Mouse (Mus musculus): Measurements from ENCODE around the gene Rps19. TPM values are rescaled to one million over a fixed set of nuclear protein-coding genes. Genes with fewer than 3 reads are reported as not detected.
A peak's percentile ranks its signal among the peaks of the same experiment; 100 is the strongest.

The Rps19 gene
- polyA plus RNA-seq, 1 experiment from 2014 or later: 1,220 TPM

DNA sequence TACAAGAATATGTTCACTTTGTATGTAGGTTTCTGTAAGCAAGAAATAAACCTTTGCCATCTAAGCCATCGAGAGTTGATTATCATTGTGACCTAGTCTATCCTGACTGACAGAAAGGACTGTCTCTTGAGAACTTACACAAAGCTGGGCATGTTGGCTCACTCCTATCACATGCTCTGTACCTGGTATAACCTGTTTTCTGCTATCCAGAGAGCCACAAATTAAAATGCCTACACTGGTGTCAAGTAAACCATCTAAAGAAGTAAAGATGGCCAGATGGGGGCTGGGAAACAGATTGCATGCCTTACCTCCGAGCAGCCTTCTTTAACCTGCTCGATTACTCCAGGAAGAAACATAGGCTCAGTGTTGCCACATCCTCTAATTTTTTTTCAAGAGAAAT is 6.6 kb upstream of the Rps19 start:
- no peaks in the 10 kb centered on the region for H3K36me3 ChIP-seq
- ATAC-seq (ENCODE audit: extremely low read depth, insufficient number of reproducible peaks, low FRiP score, low TSS enrichment): no peak

DNA sequence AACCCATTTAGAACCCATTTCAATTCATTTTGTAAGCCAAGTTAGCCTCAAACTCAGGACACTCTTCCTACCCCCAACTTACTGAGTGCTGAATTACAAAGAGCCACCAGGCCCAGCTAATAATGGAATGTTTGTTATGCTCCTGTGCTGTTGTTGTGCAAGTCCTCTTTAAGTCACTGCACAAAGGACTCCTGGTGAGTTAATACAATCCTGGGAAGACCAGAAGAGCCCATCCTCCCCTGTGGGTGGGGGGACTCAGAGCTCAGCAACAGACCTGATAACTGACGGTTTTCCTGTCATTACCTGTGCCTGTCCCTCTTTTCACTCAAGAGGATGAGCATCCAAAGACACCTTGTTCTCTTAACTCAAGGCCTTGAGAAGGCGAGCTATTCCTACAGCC is 4.6 kb upstream of the Rps19 start:
- H3K9me3 ChIP-seq: no peaks in the 10 kb centered on the region
- no peaks in the 10 kb centered on the region for H3K4me1 ChIP-seq
- peaks cover 4% of the 10 kb centered on the region; the same call in 1 of the 2 replicates for H3K27me3 ChIP-seq (replicated peaks)
- no peak overlapping the region for H3K4me3 ChIP-seq
- 39% methylated on average over 2 of the region's 2 CpGs for WGBS
- H3K36me3 ChIP-seq: no peaks in the 10 kb centered on the region
- no peak overlapping the region for H3K27ac ChIP-seq (replicated peaks)
- no peak overlapping the region for H3K9ac ChIP-seq
- no peak for ATAC-seq (ENCODE audit: extremely low read depth, insufficient number of reproducible peaks, low FRiP score, low TSS enrichment)
- no peak overlapping the region for H3K4me2 ChIP-seq

More for the DNA sequence above, 6.6 kb upstream of the Rps19 start:
- Histone ChIP-seq H3K27me3 (replicated peaks) (peaks cover 7% of the 10 kb centered on the region), H3K27ac (replicated peaks) (no peak overlapping the region), H3K4me1 (no peaks in the 10 kb centered on the region), H3K4me3 (no peak overlapping the region), H3K9me3 (no peaks in the 10 kb centered on the region), H3K9ac (no peak overlapping the region), H3K4me2 (no peak overlapping the region)
- WGBS: 61% methylated on average over 3 of the region's 3 CpGs

DNA sequence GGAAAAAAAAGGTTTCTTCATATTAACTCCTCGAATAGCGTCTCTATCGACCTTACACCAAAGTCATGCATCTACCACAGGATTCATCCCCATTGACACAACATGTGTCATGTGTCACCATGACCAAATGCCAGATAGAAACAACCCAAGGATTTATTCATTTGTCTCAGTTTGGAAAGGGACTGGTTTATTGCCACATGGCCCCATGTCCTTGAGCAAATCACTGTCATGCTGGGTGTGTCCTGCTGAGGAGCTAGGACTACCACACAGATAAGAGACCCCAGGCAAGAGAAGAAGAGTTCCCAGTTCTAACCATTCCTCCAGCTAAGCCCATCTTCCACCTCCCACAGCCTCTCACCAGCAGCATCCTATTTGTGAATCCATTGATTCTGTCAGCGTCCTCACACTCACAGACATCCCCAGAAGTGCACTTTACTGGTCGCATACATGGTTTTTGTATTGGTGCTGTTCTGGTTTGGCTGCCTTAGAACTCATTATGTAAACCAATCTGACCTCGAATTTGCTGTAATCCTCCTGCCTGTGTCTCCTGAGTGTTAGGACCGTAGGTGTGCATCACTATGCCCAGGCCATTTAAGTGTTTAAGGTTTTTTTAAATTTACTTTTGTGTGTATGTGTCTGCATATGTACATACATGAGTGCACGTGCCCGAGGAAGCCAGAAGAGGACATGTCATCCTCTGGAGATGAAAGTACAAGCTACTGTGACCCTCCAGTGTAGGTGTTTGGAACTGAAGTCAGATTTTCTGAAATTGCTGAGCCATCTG is 1.6 kb upstream of the Rps19 start:
- Histone ChIP-seq H3K4me1 (peaks cover 24% of the 10 kb centered on the region), H3K27ac (replicated peaks) (no peak overlapping the region), H3K4me2 (no peak overlapping the region), H3K9me3 (no peaks in the 10 kb centered on the region), H3K9ac (no peak overlapping the region), H3K27me3 (replicated peaks) (no peaks in the 10 kb centered on the region; the same call in 1 of the 2 replicates), H3K36me3 (peaks cover 23% of the 10 kb centered on the region), H3K4me3 (no peak overlapping the region)
- no peak for ATAC-seq (ENCODE audit: extremely low read depth, insufficient number of reproducible peaks, low FRiP score, low TSS enrichment)
- 80% methylated on average over 9 of the region's 9 CpGs for WGBS

- Histone ChIP-seq H3K36me3 (peaks cover 45% of the 10 kb centered on the region), H3K27ac (replicated peaks) (peak overlapping the region; percentile 92), H3K9ac (peak overlapping the region; percentile 100), H3K4me1 (peaks cover 27% of the 10 kb centered on the region), H3K4me3 (peak overlapping the region; percentile 99), H3K4me2 (peak overlapping the region; percentile 89), H3K9me3 (no peaks in the 10 kb centered on the region), H3K27me3 (replicated peaks) (no peaks in the 10 kb centered on the region; the same call in 1 of the 2 replicates)
- WGBS: 0% methylated on average over 47 of the region's 47 CpGs
- ATAC-seq (ENCODE audit: extremely low read depth, insufficient number of reproducible peaks, low FRiP score, low TSS enrichment): no peak
Observed at GRCm38 (mm10) chr7:24884693-24885291, 621 bp downstream of the Rps19 start.

GRCm38 (mm10) chr7:24885468-24886307 is 1.5 kb downstream of the Rps19 start:
- Histone ChIP-seq H3K36me3 (peaks cover 52% of the 10 kb centered on the region), H3K4me2 (peak overlapping the region; percentile 89), H3K4me1 (peaks cover 27% of the 10 kb centered on the region), H3K9ac (peak overlapping the region; percentile 100), H3K4me3 (peak overlapping the region; percentile 99), H3K9me3 (no peaks in the 10 kb centered on the region), H3K27me3 (replicated peaks) (no peaks in the 10 kb centered on the region; the same call in 1 of the 2 replicates), H3K27ac (replicated peaks) (peak overlapping the region; percentile 92; the same call in 1 of the 2 replicates)
- WGBS: 40% methylated on average over 12 of the region's 12 CpGs
- ATAC-seq (ENCODE audit: extremely low read depth, insufficient number of reproducible peaks, low FRiP score, low TSS enrichment): no peak

DNA sequence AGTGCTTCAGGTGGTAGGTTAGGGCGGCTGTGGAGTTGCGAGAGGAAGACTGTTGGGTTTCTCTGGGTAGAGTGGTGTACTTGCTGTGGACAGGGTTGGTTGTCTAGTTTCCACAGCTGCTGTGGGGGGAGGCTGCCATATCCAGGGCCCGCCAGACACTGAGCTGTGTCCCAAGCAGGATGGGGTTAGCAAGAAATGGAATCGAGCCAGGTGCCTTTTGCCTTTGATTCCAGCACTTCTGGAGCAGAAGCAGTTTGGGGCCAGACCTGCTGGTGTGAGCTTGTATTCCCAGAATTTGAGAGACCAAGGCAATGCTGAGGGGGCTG is 2.1 kb downstream of the Rps19 start:
- H3K4me1 ChIP-seq: peaks cover 27% of the 10 kb centered on the region
- 0 out of 2 replicates have a peak overlapping the region, but pooled peaks have one; percentile 51 for H3K27ac ChIP-seq (replicated peaks)
- H3K4me2 ChIP-seq: peak overlapping the region; percentile 89
- WGBS: 56% methylated on average over 4 of the region's 4 CpGs
- H3K4me3 ChIP-seq: peak overlapping the region; percentile 99
- peak overlapping the region; percentile 100 for H3K9ac ChIP-seq
- no peaks in the 10 kb centered on the region; the same call in 1 of the 2 replicates for H3K27me3 ChIP-seq (replicated peaks)
- H3K9me3 ChIP-seq: no peaks in the 10 kb centered on the region
- no peak for ATAC-seq (ENCODE audit: extremely low read depth, insufficient number of reproducible peaks, low FRiP score, low TSS enrichment)
- H3K36me3 ChIP-seq: peaks cover 58% of the 10 kb centered on the region

GRCm38 (mm10) chr7:24887096-24887495 is 2.9 kb downstream of the Rps19 start:
- no peaks in the 10 kb centered on the region for H3K9me3 ChIP-seq
- H3K4me1 ChIP-seq: peaks cover 27% of the 10 kb centered on the region
- peak overlapping the region; percentile 89 for H3K4me2 ChIP-seq
- H3K9ac ChIP-seq: peak overlapping the region; percentile 100
- ATAC-seq (ENCODE audit: extremely low read depth, insufficient number of reproducible peaks, low FRiP score, low TSS enrichment): no peak
- H3K27ac ChIP-seq (replicated peaks): no peak overlapping the region
- H3K36me3 ChIP-seq: peaks cover 61% of the 10 kb centered on the region
- 0 out of 2 replicates have a peak overlapping the region, but pooled peaks have one; percentile 4 for H3K4me3 ChIP-seq
- WGBS: 69% methylated on average over 4 of the region's 4 CpGs
- no peaks in the 10 kb centered on the region for H3K27me3 ChIP-seq (replicated peaks)

DNA sequence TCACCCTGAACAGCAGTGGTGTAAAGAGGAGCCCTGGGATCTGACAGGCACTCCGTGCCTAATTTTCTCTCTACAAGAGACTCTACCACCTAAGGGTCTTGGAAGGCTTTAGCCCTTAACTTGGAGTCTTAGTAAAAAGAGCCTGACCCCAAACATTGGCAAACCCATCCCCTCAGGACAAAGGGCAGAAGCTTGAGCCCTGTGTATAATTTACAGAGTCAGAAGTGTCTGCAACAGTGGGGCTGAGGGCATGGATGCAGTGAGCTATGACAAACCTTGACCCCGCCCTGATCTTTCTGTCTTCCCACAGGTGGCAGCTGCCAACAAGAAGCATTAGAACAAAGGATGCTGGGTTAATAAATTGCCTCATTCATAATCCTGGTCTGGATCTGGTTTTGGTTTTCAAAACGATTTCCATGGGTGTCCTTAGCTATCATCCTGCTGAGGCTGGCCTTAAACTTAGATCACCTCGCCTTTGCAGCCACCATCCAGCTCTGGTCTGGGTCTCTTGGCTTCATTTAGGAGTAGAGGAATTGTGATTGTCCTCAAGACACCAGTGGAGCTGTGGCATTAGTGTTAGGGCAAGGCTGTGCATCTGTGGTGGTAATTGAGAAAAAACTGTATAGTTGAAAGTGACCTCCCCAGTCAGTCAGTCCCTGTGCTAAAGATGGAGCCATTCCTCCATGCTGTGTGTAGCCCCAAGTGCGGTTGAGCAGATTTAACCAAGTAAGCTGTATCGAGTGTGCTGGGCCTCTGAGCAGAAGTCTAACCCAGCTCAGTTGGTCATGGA is 5.5 kb downstream of the Rps19 start:
- no peak for ATAC-seq (ENCODE audit: extremely low read depth, insufficient number of reproducible peaks, low FRiP score, low TSS enrichment)
- WGBS: 80% methylated on average over 6 of the region's 6 CpGs
- H3K9me3 ChIP-seq: no peaks in the 10 kb centered on the region
- no peak overlapping the region for H3K4me2 ChIP-seq
- H3K27me3 ChIP-seq (replicated peaks): no peaks in the 10 kb centered on the region
- no peak overlapping the region for H3K4me3 ChIP-seq
- H3K27ac ChIP-seq (replicated peaks): peak overlapping the region; percentile 2; the same call in 1 of the 2 replicates
- H3K9ac ChIP-seq: no peak overlapping the region
- peaks cover 64% of the 10 kb centered on the region for H3K36me3 ChIP-seq
- peaks cover 27% of the 10 kb centered on the region for H3K4me1 ChIP-seq

DNA sequence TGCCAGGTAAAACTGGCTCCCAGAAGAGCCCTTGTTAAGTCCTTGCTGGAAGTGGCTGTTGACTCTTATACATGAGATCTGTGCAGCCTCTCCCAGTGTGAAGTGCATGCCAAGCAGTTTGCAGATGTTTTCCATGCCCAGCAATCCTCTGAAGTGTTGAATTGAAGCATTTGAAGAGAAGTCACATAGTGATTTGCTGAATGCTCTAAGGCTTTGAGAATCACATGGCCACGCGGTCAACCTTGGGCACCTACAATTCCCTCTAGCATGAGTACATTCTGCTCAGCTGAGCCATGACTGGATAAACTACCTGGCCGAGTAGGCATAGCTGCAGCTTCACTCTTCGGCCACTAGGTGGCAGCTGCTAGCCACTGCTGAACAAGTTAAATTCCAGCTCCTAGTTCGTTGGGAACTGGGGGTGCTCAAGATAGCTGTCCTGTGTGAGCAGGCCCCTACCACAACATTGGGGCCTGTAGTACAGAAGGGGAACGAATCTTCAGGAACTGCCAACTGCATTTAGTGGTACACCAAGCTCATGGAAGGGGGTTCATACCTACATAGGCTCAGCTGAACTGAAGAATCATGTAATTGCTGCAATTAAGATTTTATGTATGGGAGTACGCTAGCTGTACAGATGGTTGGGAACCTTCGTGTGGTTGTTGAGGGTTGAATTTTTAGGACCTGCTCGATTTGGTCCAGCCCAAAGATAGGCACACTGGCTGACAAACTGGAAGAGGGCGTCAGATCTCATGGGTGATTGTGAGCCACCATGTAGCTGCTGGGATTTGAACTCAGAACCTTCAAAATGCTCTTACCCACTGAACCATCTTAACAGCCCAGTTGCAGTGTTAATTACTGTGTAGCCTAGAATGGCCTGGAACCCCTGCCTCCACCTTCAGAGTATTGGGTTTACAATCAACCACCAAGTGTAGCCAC is 6.4 kb downstream of the Rps19 start:
- H3K9ac ChIP-seq: no peak overlapping the region
- no peaks in the 10 kb centered on the region for H3K9me3 ChIP-seq
- ATAC-seq (ENCODE audit: extremely low read depth, insufficient number of reproducible peaks, low FRiP score, low TSS enrichment): no peak
- peak overlapping the region; percentile 2; the same call in 1 of the 2 replicates for H3K27ac ChIP-seq (replicated peaks)
- H3K4me2 ChIP-seq: no peak overlapping the region
- H3K4me1 ChIP-seq: peaks cover 24% of the 10 kb centered on the region
- peaks cover 62% of the 10 kb centered on the region for H3K36me3 ChIP-seq
- WGBS: 29% methylated on average over 10 of the region's 10 CpGs
- H3K27me3 ChIP-seq (replicated peaks): no peaks in the 10 kb centered on the region
- H3K4me3 ChIP-seq: no peak overlapping the region
